Mouse (Mus musculus) midbrain, embryonic 10.5 days (tissue): ENCODE data around the gene Zbtb37. TPM values are rescaled to one million over a fixed set of nuclear protein-coding genes. Genes with fewer than 3 reads are reported as not detected.
"Not testable (repeated sequence)": the region's sequence is repeated elsewhere in the genome, so short reads cannot be mapped to it uniquely, and the experiment has no call there.

Source experiments
- DNase-seq: peaks from one replicate; pipeline ENCODE4 v3.0.0-alpha.2; 2017; ENCODE audit warnings: low spot score
- H3K27ac ChIP-seq: fragments of 300-500 bp; sonication (generic); replicated peaks from 2 replicates; pipeline ENCODE4 v1.5.1; 2016; ENCODE audit warnings: mild to moderate bottlenecking
- H3K27me3 ChIP-seq: fragments of 300-500 bp; sonication (generic); 2 replicates; pipeline ENCODE4 v1.6.1; 2016; ENCODE audit warnings: low read depth, mild to moderate bottlenecking; ENCODE audit not compliant: poor library complexity, severe bottlenecking
- H3K36me3 ChIP-seq: fragments of 300-500 bp; sonication (generic); 2 replicates; pipeline ENCODE4 v1.6.1; 2016; ENCODE audit warnings: mild to moderate bottlenecking, moderate library complexity
- H3K4me1 ChIP-seq: fragments of 300-500 bp; sonication (generic); 2 replicates; pipeline ENCODE4 v1.6.1; 2016
- H3K4me3 ChIP-seq: fragments of 300-500 bp; sonication (generic); 2 replicates; pipeline ENCODE4 v1.5.1; 2016; ENCODE audit warnings: mild to moderate bottlenecking, moderate library complexity
- H3K9me3 ChIP-seq: fragments of 300-500 bp; sonication (generic); replicated peaks from 2 replicates; pipeline ENCODE4 v1.6.1; 2016; ENCODE audit warnings: mild to moderate bottlenecking
- WGBS: fragments of 180-500 bp; shearing (Covaris S2); methylation state at CpG from one replicate; pipeline ENCODE4 v1.1.7; 2016; 5-methylcytosine and 5-hydroxymethylcytosine counted together
- polyA plus RNA-seq: library from polyadenylated mRNA; unstranded; fragments of >200 nt; fragmentation: Nextera tagmentation; extraction: Ambion mirVana; gene quantifications from 2 replicates; pipeline ENCODE4 v1.2.1, GENCODE M21; 2016

The Zbtb37 gene
- polyA plus RNA-seq, 1 experiment from 2014 or later: 5.3 TPM

GRCm38 (mm10) chr1:161028427-161028826, 6.2 kb downstream of the Zbtb37 start:
- not testable (repeated sequence) for H3K9me3 ChIP-seq, H3K4me1 ChIP-seq, H3K27ac ChIP-seq, H3K4me3 ChIP-seq, DNase-seq, H3K27me3 ChIP-seq
- H3K36me3 ChIP-seq: peaks cover 58% of the 10 kb centered on the region
- WGBS: 98% methylated on average over 1 of the region's 1 CpGs

- Histone ChIP-seq H3K4me3 (no peak overlapping the region), H3K9me3 (no peaks in the 10 kb centered on the region), H3K27me3 (no peaks in the 10 kb centered on the region), H3K4me1 (no peaks in the 10 kb centered on the region), H3K27ac (no peak overlapping the region), H3K36me3 (peaks cover 52% of the 10 kb centered on the region)
- 94% methylated on average over 2 of the region's 2 CpGs for WGBS
- no peak for DNase-seq
These were observed 7.5 kb downstream of the Zbtb37 start for GRCm38 (mm10) chr1:161027196-161027595.

GRCm38 (mm10) chr1:161025410-161026210, 9.0 kb downstream of the Zbtb37 start:
- H3K36me3 ChIP-seq: peaks cover 43% of the 10 kb centered on the region
- 90% methylated on average over 5 of the region's 5 CpGs for WGBS
- DNase-seq: no peak

GRCm38 (mm10) chr1:161020051-161020450, 14.6 kb downstream of the Zbtb37 start:
- 95% methylated on average over 14 of the region's 14 CpGs for WGBS
- Histone ChIP-seq H3K36me3 (peaks cover 49% of the 10 kb centered on the region), H3K27ac (no peak overlapping the region)

More at GRCm38 (mm10) chr1:161025410-161026210, 9.0 kb downstream of the Zbtb37 start:
- Histone ChIP-seq H3K9me3 (no peaks in the 10 kb centered on the region), H3K27me3 (no peaks in the 10 kb centered on the region), H3K4me3 (no peak overlapping the region), H3K27ac (no peak overlapping the region), H3K4me1 (no peaks in the 10 kb centered on the region)

GRCm38 (mm10) chr1:161016378-161016777, 18.3 kb downstream of the Zbtb37 start:
- no peak for DNase-seq
- Histone ChIP-seq H3K9me3 (no peaks in the 10 kb centered on the region), H3K36me3 (peaks cover 77% of the 10 kb centered on the region), H3K4me3 (no peak overlapping the region), H3K27ac (no peak overlapping the region), H3K27me3 (no peaks in the 10 kb centered on the region), H3K4me1 (no peaks in the 10 kb centered on the region)
- 84% methylated on average over 2 of the region's 2 CpGs for WGBS

More at GRCm38 (mm10) chr1:161020051-161020450, 14.6 kb downstream of the Zbtb37 start:
- Histone ChIP-seq H3K4me1 (no peaks in the 10 kb centered on the region), H3K9me3 (no peaks in the 10 kb centered on the region), H3K27me3 (no peaks in the 10 kb centered on the region), H3K4me3 (no peak overlapping the region)
- no peak for DNase-seq

- 97% methylated on average over 4 of the region's 4 CpGs for WGBS
These were observed 24.2 kb downstream of the Zbtb37 start for GRCm38 (mm10) chr1:161010436-161010835.

GRCm38 (mm10) chr1:161008038-161008437, 26.6 kb downstream of the Zbtb37 start:
- Histone ChIP-seq H3K4me1 (peaks cover 1% of the 10 kb centered on the region; the same call in 1 of the 2 replicates), H3K36me3 (peaks cover 48% of the 10 kb centered on the region), H3K4me3 (no peak overlapping the region), H3K27me3 (no peaks in the 10 kb centered on the region), H3K9me3 (no peaks in the 10 kb centered on the region), H3K27ac (no peak overlapping the region)
- 85% methylated on average over 2 of the region's 2 CpGs for WGBS
- DNase-seq: no peak

More at GRCm38 (mm10) chr1:161010436-161010835, 24.2 kb downstream of the Zbtb37 start:
- H3K4me3 ChIP-seq: no peak overlapping the region
- no peak overlapping the region for H3K27ac ChIP-seq
- no peaks in the 10 kb centered on the region for H3K4me1 ChIP-seq
- no peaks in the 10 kb centered on the region for H3K9me3 ChIP-seq
- H3K36me3 ChIP-seq: peaks cover 52% of the 10 kb centered on the region
- DNase-seq: no peak
- no peaks in the 10 kb centered on the region for H3K27me3 ChIP-seq

GRCm38 (mm10) chr1:161006471-161006870, 28.2 kb downstream of the Zbtb37 start:
- no peaks in the 10 kb centered on the region for H3K27me3 ChIP-seq
- H3K9me3 ChIP-seq: no peaks in the 10 kb centered on the region
- peaks cover 3% of the 10 kb centered on the region; the same call in 1 of the 2 replicates for H3K4me1 ChIP-seq
- 84% methylated on average over 5 of the region's 5 CpGs for WGBS
- H3K36me3 ChIP-seq: peaks cover 36% of the 10 kb centered on the region
- no peak overlapping the region for H3K4me3 ChIP-seq
- H3K27ac ChIP-seq: no peak overlapping the region
- no peak for DNase-seq

- Histone ChIP-seq H3K4me3 (no peak overlapping the region), H3K36me3 (peaks cover 30% of the 10 kb centered on the region), H3K4me1 (peaks cover 3% of the 10 kb centered on the region; the same call in 1 of the 2 replicates), H3K27me3 (no peaks in the 10 kb centered on the region), H3K27ac (no peak overlapping the region), H3K9me3 (no peaks in the 10 kb centered on the region)
- DNase-seq: no peak
- 76% methylated on average over 3 of the region's 3 CpGs for WGBS
These were observed 29.1 kb downstream of the Zbtb37 start for GRCm38 (mm10) chr1:161005526-161005925.

GRCm38 (mm10) chr1:161004942-161005341, 29.7 kb downstream of the Zbtb37 start:
- no peak for DNase-seq
- 71% methylated on average over 4 of the region's 4 CpGs for WGBS
- no peaks in the 10 kb centered on the region for H3K27me3 ChIP-seq
- no peaks in the 10 kb centered on the region for H3K9me3 ChIP-seq
- no peak overlapping the region for H3K4me3 ChIP-seq
- no peak overlapping the region for H3K27ac ChIP-seq
- peaks cover 32% of the 10 kb centered on the region for H3K36me3 ChIP-seq
- peaks cover 3% of the 10 kb centered on the region; the same call in 1 of the 2 replicates for H3K4me1 ChIP-seq

GRCm38 (mm10) chr1:160993851-160994250, 40.8 kb downstream of the Zbtb37 start:
- Histone ChIP-seq H3K27me3 (no peaks in the 10 kb centered on the region), H3K4me3 (no peak overlapping the region), H3K36me3 (no peaks in the 10 kb centered on the region), H3K9me3 (no peaks in the 10 kb centered on the region), H3K27ac (no peak overlapping the region), H3K4me1 (no peaks in the 10 kb centered on the region)
- 88% methylated on average over 6 of the region's 6 CpGs for WGBS
- DNase-seq: no peak

GRCm38 (mm10) chr1:160989395-160989794, 45.3 kb downstream of the Zbtb37 start:
- H3K27me3 ChIP-seq: no peaks in the 10 kb centered on the region
- no peaks in the 10 kb centered on the region for H3K9me3 ChIP-seq
- H3K4me1 ChIP-seq: no peaks in the 10 kb centered on the region
- H3K4me3 ChIP-seq: no peak overlapping the region
- WGBS: 88% methylated on average over 15 of the region's 15 CpGs
- no peak for DNase-seq
- no peaks in the 10 kb centered on the region for H3K36me3 ChIP-seq
- H3K27ac ChIP-seq: no peak overlapping the region

- no peak for DNase-seq
- Histone ChIP-seq H3K4me3 (no peak overlapping the region), H3K9me3 (no peaks in the 10 kb centered on the region), H3K27ac (no peak overlapping the region), H3K36me3 (no peaks in the 10 kb centered on the region), H3K4me1 (no peaks in the 10 kb centered on the region), H3K27me3 (no peaks in the 10 kb centered on the region)
- WGBS: 87% methylated on average over 17 of the region's 17 CpGs
These were observed 47.6 kb downstream of the Zbtb37 start for GRCm38 (mm10) chr1:160986881-160987635.
